Mouse (Mus musculus): ENCODE results near the gene Gars. TPM values are rescaled to one million over a fixed set of nuclear protein-coding genes. Genes with fewer than 3 reads are reported as not detected.

The Gars gene
- total and polyA plus RNA-seq, 3 experiments = 130 to 160 (median 147) TPM

DNA sequence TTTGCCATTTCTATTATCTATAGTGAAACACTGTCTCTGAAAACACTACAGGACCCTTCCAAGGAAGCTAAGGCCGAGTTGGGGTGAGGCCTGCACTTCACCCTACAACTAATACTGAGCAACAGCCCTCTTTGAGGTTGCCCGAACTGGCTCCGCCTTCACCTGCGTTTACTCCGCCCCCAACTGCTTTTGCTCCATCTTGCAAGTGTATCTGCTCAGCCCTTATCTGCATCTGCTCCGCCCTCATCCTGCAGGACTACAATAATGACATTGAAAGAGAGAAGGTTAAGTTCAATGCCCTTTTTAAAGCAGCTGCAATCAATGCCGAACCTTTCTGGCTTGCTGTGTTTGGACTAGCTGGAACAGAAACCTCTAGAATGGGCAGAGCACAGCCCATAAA is 16.0 kb upstream of the Gars start:
- TF ChIP-seq POLR2AphosphoS5 (IDR thresholded peaks at IDR 0.05; ENCODE audit: insufficient replicate concordance, low read depth, low read length) = no peak
- no peak for TF ChIP-seq TAL1 (conservative IDR thresholded peaks at IDR 0.05; ENCODE audit: low read depth, low read length)
- TF ChIP-seq GATA2 (IDR thresholded peaks at IDR 0.05; ENCODE audit: borderline replicate concordance, low read depth, low read length) = no peak
- TF ChIP-seq GATA1 (IDR thresholded peaks at IDR 0.05; ENCODE audit: borderline replicate concordance, low read length) = no peak
- no peak overlapping the region for H3K4me3 ChIP-seq (ENCODE audit: low read depth, low read length)
- peaks cover 5% of the 10 kb centered on the region for H3K4me1 ChIP-seq (ENCODE audit: insufficient read depth, low read depth, low read length)
- H3K9me3 ChIP-seq (replicated peaks) = no peaks in the 10 kb centered on the region
- no peaks in the 10 kb centered on the region for H3K36me3 ChIP-seq (replicated peaks)
- DNase-seq (ENCODE audit: low spot score) (no peak), ATAC-seq (ENCODE audit: extremely low read depth, insufficient number of reproducible peaks, low FRiP score, poor library complexity, severe bottlenecking) (no peak)
- peaks cover 25% of the 10 kb centered on the region for H3K27me3 ChIP-seq (ENCODE audit: insufficient read depth, low read length)

GRCm38 (mm10) chr6:55027642-55028041 is 10.2 kb upstream of the Gars start:
- Histone ChIP-seq H3K36me3 (replicated peaks) (no peaks in the 10 kb centered on the region), H3K4me1 (ENCODE audit: insufficient read depth, low read depth, low read length) (no peaks in the 10 kb centered on the region; the same call in 1 of the 2 replicates), H3K27me3 (ENCODE audit: insufficient read depth, low read length) (peaks cover 17% of the 10 kb centered on the region), H3K9me3 (replicated peaks) (no peaks in the 10 kb centered on the region), H3K4me3 (ENCODE audit: low read depth, low read length) (no peak overlapping the region)
- DNase-seq (ENCODE audit: low spot score) (no peak), ATAC-seq (ENCODE audit: extremely low read depth, insufficient number of reproducible peaks, low FRiP score, poor library complexity, severe bottlenecking) (no peak)
- TF ChIP-seq POLR2AphosphoS5 (IDR thresholded peaks at IDR 0.05; ENCODE audit: insufficient replicate concordance, low read depth, low read length) = no peak
- TF ChIP-seq GATA2 (IDR thresholded peaks at IDR 0.05; ENCODE audit: borderline replicate concordance, low read depth, low read length) = no peak
- TF ChIP-seq GATA1 (IDR thresholded peaks at IDR 0.05; ENCODE audit: borderline replicate concordance, low read length) = no peak
- no peak for TF ChIP-seq TAL1 (conservative IDR thresholded peaks at IDR 0.05; ENCODE audit: low read depth, low read length)
- no peak for TF ChIP-seq CTCF (IDR thresholded peaks at IDR 0.05; ENCODE audit: low read depth, low read length)

DNA sequence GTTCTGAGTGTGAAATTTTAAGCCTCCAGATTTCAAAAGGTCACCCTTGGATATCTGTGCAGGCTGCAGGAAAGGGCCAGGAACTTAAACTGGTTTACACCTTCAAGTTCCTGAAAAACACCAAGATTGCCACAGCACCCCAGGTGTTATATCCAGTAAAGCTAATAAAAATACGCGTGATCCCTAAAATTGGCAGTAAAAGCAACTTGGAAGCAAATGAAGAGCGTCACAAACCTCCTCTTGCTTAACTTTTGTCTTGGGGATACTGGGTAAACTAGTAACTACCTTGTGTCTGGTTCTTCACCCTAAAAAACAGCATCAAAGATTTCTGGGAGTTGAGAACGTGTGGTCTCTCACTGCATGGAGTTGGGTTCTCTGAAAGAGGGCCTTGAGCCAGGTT is 1.1 kb upstream of the Gars start:
- H3K4me1 ChIP-seq (ENCODE audit: insufficient read depth, low read depth, low read length) = peaks cover 24% of the 10 kb centered on the region

GRCm38 (mm10) chr6:55038671-55039445 is 1.1 kb downstream of the Gars start:
- peaks cover 31% of the 10 kb centered on the region for H3K36me3 ChIP-seq (replicated peaks)
- TF ChIP-seq POLR2AphosphoS5 (IDR thresholded peaks at IDR 0.05; ENCODE audit: insufficient replicate concordance, low read depth, low read length) (no peak), CTCF (IDR thresholded peaks at IDR 0.05; ENCODE audit: low read depth, low read length) (no peak), GATA2 (IDR thresholded peaks at IDR 0.05; ENCODE audit: borderline replicate concordance, low read depth, low read length) (no peak), GATA1 (IDR thresholded peaks at IDR 0.05; ENCODE audit: borderline replicate concordance, low read length) (no peak), TAL1 (conservative IDR thresholded peaks at IDR 0.05; ENCODE audit: low read depth, low read length) (no peak)
- DNase-seq (ENCODE audit: low spot score) = peak; percentile 18
- H3K4me3 ChIP-seq (ENCODE audit: low read depth, low read length) = peak overlapping the region; percentile 100
- ATAC-seq (ENCODE audit: extremely low read depth, insufficient number of reproducible peaks, low FRiP score, poor library complexity, severe bottlenecking) = no peak
- peaks cover 3% of the 10 kb centered on the region for H3K27me3 ChIP-seq (ENCODE audit: insufficient read depth, low read length)
- peaks cover 37% of the 10 kb centered on the region for H3K4me1 ChIP-seq (ENCODE audit: insufficient read depth, low read depth, low read length)
- H3K9me3 ChIP-seq (replicated peaks) = peaks cover 4% of the 10 kb centered on the region

More for the DNA sequence above, 1.1 kb upstream of the Gars start:
- peaks cover 4% of the 10 kb centered on the region for H3K9me3 ChIP-seq (replicated peaks)
- peaks cover 12% of the 10 kb centered on the region for H3K36me3 ChIP-seq (replicated peaks)
- DNase-seq (ENCODE audit: low spot score) = no peak
- peaks cover 12% of the 10 kb centered on the region for H3K27me3 ChIP-seq (ENCODE audit: insufficient read depth, low read length)
- no peak for ATAC-seq (ENCODE audit: extremely low read depth, insufficient number of reproducible peaks, low FRiP score, poor library complexity, severe bottlenecking)
- no peak overlapping the region for H3K4me3 ChIP-seq (ENCODE audit: low read depth, low read length)
- TF ChIP-seq GATA1 (IDR thresholded peaks at IDR 0.05; ENCODE audit: borderline replicate concordance, low read length) = no peak
- no peak for TF ChIP-seq GATA2 (IDR thresholded peaks at IDR 0.05; ENCODE audit: borderline replicate concordance, low read depth, low read length)
- TF ChIP-seq POLR2AphosphoS5 (IDR thresholded peaks at IDR 0.05; ENCODE audit: insufficient replicate concordance, low read depth, low read length) = no peak
- no peak for TF ChIP-seq TAL1 (conservative IDR thresholded peaks at IDR 0.05; ENCODE audit: low read depth, low read length)
- no peak for TF ChIP-seq CTCF (IDR thresholded peaks at IDR 0.05; ENCODE audit: low read depth, low read length)

DNA sequence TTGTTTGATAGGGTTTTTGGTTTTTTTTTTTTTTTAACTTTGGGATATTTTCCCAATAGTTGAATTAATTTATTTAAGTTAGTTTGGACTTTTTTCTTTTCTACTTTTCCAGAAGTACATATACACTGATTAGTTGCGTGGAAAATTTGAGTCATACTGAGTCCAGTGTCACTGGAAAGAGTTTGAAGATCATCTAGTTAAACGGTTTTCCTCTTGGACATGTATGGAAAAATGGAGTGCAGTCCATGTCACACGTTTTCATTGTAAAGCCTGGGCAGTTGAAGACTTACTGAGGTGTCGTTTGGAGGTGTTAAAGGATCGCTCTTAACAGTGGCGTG is 1.6 kb downstream of the Gars start:
- DNase-seq (ENCODE audit: low spot score) = no peak
- no peaks in the 10 kb centered on the region; the same call in 1 of the 2 replicates for H3K27me3 ChIP-seq (ENCODE audit: insufficient read depth, low read length)
- TF ChIP-seq CTCF (IDR thresholded peaks at IDR 0.05; ENCODE audit: low read depth, low read length) (no peak), GATA2 (IDR thresholded peaks at IDR 0.05; ENCODE audit: borderline replicate concordance, low read depth, low read length) (no peak)
- H3K4me3 ChIP-seq (ENCODE audit: low read depth, low read length) = peak overlapping the region; percentile 100; the same call in 1 of the 2 replicates
- H3K9me3 ChIP-seq (replicated peaks) = peaks cover 4% of the 10 kb centered on the region
- H3K4me1 ChIP-seq (ENCODE audit: insufficient read depth, low read depth, low read length) = peaks cover 43% of the 10 kb centered on the region
- ATAC-seq (ENCODE audit: extremely low read depth, insufficient number of reproducible peaks, low FRiP score, poor library complexity, severe bottlenecking) = no peak
- H3K36me3 ChIP-seq (replicated peaks) = peaks cover 36% of the 10 kb centered on the region

GRCm38 (mm10) chr6:55040031-55040430 is 2.2 kb downstream of the Gars start:
- no peak overlapping the region; the same call in 1 of the 2 replicates for H3K4me3 ChIP-seq (ENCODE audit: low read depth, low read length)
- TF ChIP-seq GATA1 (IDR thresholded peaks at IDR 0.05; ENCODE audit: borderline replicate concordance, low read length) (no peak), TAL1 (conservative IDR thresholded peaks at IDR 0.05; ENCODE audit: low read depth, low read length) (no peak), POLR2AphosphoS5 (IDR thresholded peaks at IDR 0.05; ENCODE audit: insufficient replicate concordance, low read depth, low read length) (no peak), GATA2 (IDR thresholded peaks at IDR 0.05; ENCODE audit: borderline replicate concordance, low read depth, low read length) (no peak), CTCF (IDR thresholded peaks at IDR 0.05; ENCODE audit: low read depth, low read length) (no peak)

More at GRCm38 (mm10) chr6:55040031-55040430, 2.2 kb downstream of the Gars start:
- Histone ChIP-seq H3K4me1 (ENCODE audit: insufficient read depth, low read depth, low read length) (peaks cover 45% of the 10 kb centered on the region), H3K36me3 (replicated peaks) (peaks cover 42% of the 10 kb centered on the region), H3K27me3 (ENCODE audit: insufficient read depth, low read length) (no peaks in the 10 kb centered on the region), H3K9me3 (replicated peaks) (peaks cover under 1% of the 10 kb centered on the region; the same call in 1 of the 2 replicates)
- DNase-seq (ENCODE audit: low spot score) (no peak), ATAC-seq (ENCODE audit: extremely low read depth, insufficient number of reproducible peaks, low FRiP score, poor library complexity, severe bottlenecking) (no peak)
